Comparison of ENCODE assay signal across 28 mouse cellular contexts in genomic region chr15:61446053-61446840, GRCm38 (mm10).
DNase-seq lines count a peak whose midpoint lies in the region; ATAC-seq and TF ChIP-seq lines count a peak whose summit lies in the region.
"Had no signal": no experiment of that assay in that cellular context is flagged by ENCODE, and none has a peak within 500 bp of the region (broad histone marks: within the 10 kb centered on the region; RNA-seq: fewer than 3 reads in every experiment).

No protein-coding gene starts in this region.

- peak overlapping the region; percentile 54; the same call in 1 of the 2 replicates for H3K27ac ChIP-seq in intestine, embryonic 16.5 days (ENCODE audit: low read length)
- no peak overlapping the region for H3K27ac ChIP-seq in midbrain, embryonic 14.5 days (replicated peaks; ENCODE audit: low read depth, low read length)
- H3K27ac ChIP-seq in kidney, adult 2 months (ENCODE audit: insufficient read depth, low read depth, low read length), result no peak overlapping the region
- H3K27ac ChIP-seq: gastrocnemius, adult 2 months; heart, embryonic 13.5 days; hindbrain, embryonic 10.5 days; hindbrain, embryonic 15.5 days; macrophage; midbrain, embryonic 13.5 days; stomach, embryonic 15.5 days had no signal

- peak; percentile 25 for DNase-seq in adrenal gland, postnatal 10 days
- no peak for DNase-seq in adrenal gland, postnatal 14 days
- DNase-seq in lung, postnatal 10 days, result peak; percentile 7
- DNase-seq in lung, postnatal 25 days (ENCODE audit: low spot score), result no peak
- DNase-seq in midbrain, embryonic 14.5 days, result no peak
- DNase-seq in kidney, adult 2 months, result no peak
- DNase-seq: cerebellum, adult 2 months; cerebellum, postnatal 14 days; gastrocnemius, adult 2 months; gastrocnemius, postnatal 36 days; heart, postnatal 10 days; kidney, postnatal 14 days; layer of hippocampus, adult 9-11 months; liver; right cerebral cortex, postnatal 25 days; thymus, adult 2 months; thymus, postnatal 36 days had no signal

- H3K4me1 ChIP-seq in intestine, embryonic 16.5 days (ENCODE audit: control insufficient read depth, insufficient read depth, low read length), result no peaks in the 10 kb centered on the region
- H3K4me1 ChIP-seq in midbrain, embryonic 14.5 days (ENCODE audit: control insufficient read depth, insufficient read depth, low read length), result no peaks in the 10 kb centered on the region
- no peaks in the 10 kb centered on the region for H3K4me1 ChIP-seq in kidney, adult 2 months (ENCODE audit: control insufficient read depth, insufficient read depth, low read length)
- H3K4me1 ChIP-seq: hindbrain, embryonic 10.5 days; hindbrain, embryonic 15.5 days; midbrain, embryonic 13.5 days; stomach, embryonic 15.5 days had no signal

- 46% methylated on average over 4 of the region's 4 CpGs for WGBS in intestine, embryonic 16.5 days
- WGBS in midbrain, embryonic 14.5 days, result 88% methylated on average over 4 of the region's 4 CpGs
- 84% methylated on average over 4 of the region's 4 CpGs for WGBS in kidney, adult 2 months

- no peaks in the 10 kb centered on the region for H3K36me3 ChIP-seq in intestine, embryonic 16.5 days (ENCODE audit: control insufficient read depth, insufficient read depth, low read length)
- no peaks in the 10 kb centered on the region for H3K36me3 ChIP-seq in midbrain, embryonic 14.5 days (ENCODE audit: control insufficient read depth, insufficient read depth, low read length)
- no peaks in the 10 kb centered on the region for H3K36me3 ChIP-seq in kidney, adult 2 months (ENCODE audit: control insufficient read depth, insufficient read depth, low read length)
- H3K36me3 ChIP-seq: G1E; heart, embryonic 13.5 days; hindbrain, embryonic 10.5 days; hindbrain, embryonic 15.5 days; midbrain, embryonic 13.5 days; stomach, embryonic 15.5 days had no signal

- no peak for TF ChIP-seq POLR2A in kidney, adult 2 months (IDR thresholded peaks at IDR 0.05; ENCODE audit: low read depth, low read length)

- H3K9ac ChIP-seq in intestine, embryonic 16.5 days (ENCODE audit: low read depth, low read length), result no peak overlapping the region
- no peak overlapping the region for H3K9ac ChIP-seq in midbrain, embryonic 14.5 days (replicated peaks; ENCODE audit: low read length)
- H3K9ac ChIP-seq: heart, embryonic 13.5 days; hindbrain, embryonic 15.5 days; midbrain, embryonic 13.5 days; stomach, embryonic 15.5 days had no signal

- no peaks in the 10 kb centered on the region for H3K27me3 ChIP-seq in intestine, embryonic 16.5 days (replicated peaks; ENCODE audit: control insufficient read depth, insufficient read depth, low read length)
- H3K27me3 ChIP-seq in midbrain, embryonic 14.5 days (ENCODE audit: control insufficient read depth, insufficient read depth, low read length), result no peaks in the 10 kb centered on the region
- H3K27me3 ChIP-seq in kidney, adult 2 months (replicated peaks; ENCODE audit: control insufficient read depth, insufficient read depth, low read length), result no peaks in the 10 kb centered on the region
- H3K27me3 ChIP-seq: heart, embryonic 13.5 days; hindbrain, embryonic 15.5 days; midbrain, embryonic 13.5 days; stomach, embryonic 15.5 days had no signal

- peak; percentile 88 for ATAC-seq in intestine, embryonic 16.5 days
- no peak for ATAC-seq in midbrain, embryonic 14.5 days (ENCODE audit: low FRiP score, low TSS enrichment)
- ATAC-seq: forebrain, embryonic 16.5 days; inflammation-experienced regulatory T-cells, adult 6 months; midbrain, embryonic 13.5 days had no signal

- no peak for TF ChIP-seq CTCF in kidney, adult 2 months (conservative IDR thresholded peaks at IDR 0.05; ENCODE audit: insufficient read depth, insufficient read length, low read depth, low read length)

- no peaks in the 10 kb centered on the region for H3K9me3 ChIP-seq in intestine, embryonic 16.5 days (ENCODE audit: control insufficient read depth, low read length)
- H3K9me3 ChIP-seq in midbrain, embryonic 14.5 days (ENCODE audit: control insufficient read depth, low read length), result no peaks in the 10 kb centered on the region
- H3K9me3 ChIP-seq: G1E; heart, embryonic 13.5 days; hindbrain, embryonic 10.5 days; hindbrain, embryonic 15.5 days; midbrain, embryonic 13.5 days; stomach, embryonic 15.5 days had no signal

- no peak overlapping the region for H3K4me2 ChIP-seq in intestine, embryonic 16.5 days (ENCODE audit: low read depth, low read length)
- H3K4me2 ChIP-seq in midbrain, embryonic 14.5 days (ENCODE audit: low read length), result no peak overlapping the region
- H3K4me2 ChIP-seq: heart, embryonic 13.5 days; hindbrain, embryonic 15.5 days; midbrain, embryonic 13.5 days; stomach, embryonic 15.5 days had no signal

- H3K4me3 ChIP-seq in intestine, embryonic 16.5 days (ENCODE audit: low read length), result no peak overlapping the region
- no peak overlapping the region for H3K4me3 ChIP-seq in midbrain, embryonic 14.5 days (replicated peaks; ENCODE audit: low read depth, low read length)
- no peak overlapping the region for H3K4me3 ChIP-seq in kidney, adult 2 months (ENCODE audit: insufficient read depth, low read depth, low read length)
- H3K4me3 ChIP-seq: erythroblast, embryonic 14.5 days; gastrocnemius, adult 2 months; heart, embryonic 13.5 days; hindbrain, embryonic 10.5 days; hindbrain, embryonic 15.5 days; midbrain, embryonic 13.5 days; stomach, embryonic 15.5 days had no signal

Comparison
In these comparisons a context has a peak if more than half of its experiments do, and no peak if none do; other contexts are left out.
1. DNase-seq: peak in adrenal gland, postnatal 10 days (single experiment) and lung, postnatal 10 days (single experiment); none in adrenal gland, postnatal 14 days (single experiment), lung, postnatal 25 days (single experiment), midbrain, embryonic 14.5 days (single experiment) and kidney, adult 2 months (single experiment).